Mouse (Mus musculus) thymus, postnatal 10 days (tissue): ENCODE measurements around the gene Lgi2.

Experiments used
- DNase-seq, 2 experiments: peaks; one replicate each; pipeline ENCODE4 v3.0.0; 2021; ENCODE audit warnings: low spot score in 2 of 2

Lgi2 gene

DNA sequence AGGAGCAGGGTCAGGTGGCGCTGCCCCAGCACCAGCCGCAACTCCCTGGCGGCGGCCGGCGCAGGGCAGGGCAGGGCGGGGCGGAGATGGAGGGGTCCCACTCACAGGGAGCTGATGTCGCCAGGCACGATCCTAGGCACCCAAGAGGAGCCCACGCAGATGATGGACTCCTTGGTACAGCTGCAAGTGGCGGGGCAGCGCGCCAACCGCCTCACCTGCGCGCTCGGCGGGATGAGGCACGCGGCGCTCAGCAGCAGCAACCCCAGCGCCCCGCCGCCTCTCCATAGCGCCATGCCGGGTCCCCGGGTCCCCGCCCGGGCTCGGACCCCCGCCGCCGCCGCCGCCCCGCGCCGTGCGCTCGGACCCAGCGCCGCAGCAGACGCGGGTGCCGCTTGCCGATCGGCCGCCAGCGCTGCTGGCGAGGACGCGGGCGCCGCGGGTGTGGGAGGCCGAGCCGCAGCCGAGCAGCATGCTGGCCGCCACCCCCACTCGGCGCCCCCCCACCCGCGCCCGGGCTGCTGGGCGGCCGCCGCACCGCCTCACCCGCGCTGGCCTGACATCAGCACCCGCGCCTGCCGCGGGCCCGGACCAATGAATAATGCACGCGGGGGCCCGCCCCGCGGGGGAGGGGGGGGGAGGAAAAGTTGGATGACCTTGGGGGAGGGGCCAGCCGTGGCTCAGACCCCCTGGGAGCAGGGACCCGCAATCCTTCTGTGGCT is at the start of gene Lgi2:
Gene Lgi2, minus strand, starts transcription at position 650 of the 719 bp plus-strand sequence.
- DNase-seq: no peak

DNA sequence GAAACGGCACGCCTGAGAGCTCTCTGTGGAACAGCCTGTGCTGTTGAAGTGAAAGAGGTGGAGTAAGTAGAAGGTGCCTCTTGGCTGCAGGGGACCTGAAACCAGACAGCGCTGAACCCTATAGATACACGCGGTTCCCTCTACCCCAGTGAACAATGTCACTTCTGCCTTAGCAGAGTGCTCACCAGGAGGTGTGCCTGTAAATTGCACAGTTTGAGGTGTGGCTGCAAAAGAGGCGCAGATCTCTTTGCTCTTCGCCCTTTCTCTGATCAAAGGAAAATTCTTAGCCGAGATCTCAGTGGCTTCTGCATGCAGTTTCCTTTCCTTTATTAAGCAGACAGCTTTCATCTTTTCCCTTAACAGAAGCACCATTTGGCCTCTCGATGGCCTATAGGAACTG is 49.2 kb upstream of the Lgi2 start:
- no peak for DNase-seq

DNA sequence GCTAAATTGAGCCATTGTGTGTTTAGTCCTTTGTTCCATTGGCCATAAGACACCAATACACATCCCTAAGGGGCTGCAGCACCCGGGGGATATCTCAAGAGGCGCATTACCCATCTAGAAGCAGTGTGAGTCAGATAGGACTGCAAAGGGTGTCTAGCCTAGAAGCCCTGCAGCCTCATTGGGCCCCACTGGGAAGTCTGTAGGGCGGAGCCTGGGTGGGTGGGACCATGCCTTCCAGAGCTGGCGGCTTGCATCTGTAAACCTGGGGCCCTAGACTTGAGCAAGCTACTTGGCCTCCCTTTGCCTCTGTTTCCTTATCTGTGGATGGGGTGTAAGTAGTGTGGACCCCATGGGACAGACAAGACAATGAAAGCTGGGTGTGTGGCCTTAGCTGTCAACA is 48.4 kb upstream of the Lgi2 start:
- no peak for DNase-seq

DNA sequence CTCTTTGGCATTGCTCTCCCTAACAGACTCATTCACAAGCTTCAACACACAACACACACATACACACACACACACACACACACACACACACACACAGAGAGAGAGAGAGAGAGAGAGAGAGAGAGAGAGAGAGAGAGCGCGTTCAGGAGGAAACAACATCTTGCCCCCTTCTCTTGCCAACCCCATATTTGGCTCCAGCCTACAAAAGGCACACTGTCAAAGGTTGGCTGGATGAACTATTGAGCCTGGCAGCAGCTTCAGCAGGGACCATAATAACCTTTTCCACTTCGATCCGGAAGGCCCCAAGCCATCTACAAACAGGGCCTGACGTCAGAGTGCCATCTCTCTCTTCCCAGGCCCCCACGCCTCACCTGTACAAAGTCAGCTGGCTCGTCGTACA is 46.5 kb upstream of the Lgi2 start:
- DNase-seq: no peak

DNA sequence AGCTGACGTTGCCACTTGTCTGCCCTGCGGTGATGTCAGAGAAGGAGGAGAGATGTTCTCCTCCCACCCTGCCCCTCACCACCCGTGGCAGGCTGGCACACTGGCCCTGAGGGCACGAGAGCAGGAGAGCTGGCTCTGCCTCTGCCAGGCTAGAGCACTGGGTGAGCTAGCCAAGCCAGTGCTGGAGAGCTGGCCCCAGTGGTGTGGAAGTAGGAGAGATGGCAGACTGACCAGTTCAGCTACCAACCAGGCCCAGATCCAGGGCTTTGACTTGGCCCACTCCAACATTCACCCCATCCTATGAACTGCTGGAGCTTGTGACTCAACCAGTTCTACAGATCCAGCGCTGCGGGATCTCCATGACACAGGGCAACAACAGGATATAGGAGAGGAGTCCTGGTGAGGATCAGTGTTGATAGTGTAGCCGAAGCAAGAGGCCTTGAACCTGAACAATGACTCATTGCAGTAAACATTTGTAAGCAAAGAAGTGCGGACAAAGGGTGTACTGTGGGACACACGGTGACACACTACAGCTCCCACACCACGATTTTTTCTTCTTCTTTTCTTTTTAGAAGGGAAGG is 45.1 kb upstream of the Lgi2 start:
- DNase-seq: no peak

DNA sequence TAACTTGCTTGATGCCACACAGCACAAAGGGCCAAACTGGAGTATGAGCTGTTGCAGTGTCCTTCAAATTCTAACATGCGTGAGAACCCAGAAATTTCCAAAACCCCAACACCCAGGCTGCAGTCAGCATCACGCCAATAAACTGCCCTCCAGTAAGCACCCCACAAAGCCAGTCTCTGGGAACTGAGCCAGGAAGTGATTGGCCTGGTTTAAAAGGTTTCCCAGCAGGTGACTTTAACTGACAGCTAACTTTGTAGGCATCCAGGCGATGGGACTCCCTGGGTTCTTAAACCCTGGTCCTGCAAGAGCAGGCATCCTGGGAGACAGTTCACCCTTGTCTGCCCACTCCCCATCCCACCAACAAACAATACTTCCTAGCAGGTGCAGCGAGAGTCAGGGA is 44.0 kb upstream of the Lgi2 start:
- no peak for DNase-seq

DNA sequence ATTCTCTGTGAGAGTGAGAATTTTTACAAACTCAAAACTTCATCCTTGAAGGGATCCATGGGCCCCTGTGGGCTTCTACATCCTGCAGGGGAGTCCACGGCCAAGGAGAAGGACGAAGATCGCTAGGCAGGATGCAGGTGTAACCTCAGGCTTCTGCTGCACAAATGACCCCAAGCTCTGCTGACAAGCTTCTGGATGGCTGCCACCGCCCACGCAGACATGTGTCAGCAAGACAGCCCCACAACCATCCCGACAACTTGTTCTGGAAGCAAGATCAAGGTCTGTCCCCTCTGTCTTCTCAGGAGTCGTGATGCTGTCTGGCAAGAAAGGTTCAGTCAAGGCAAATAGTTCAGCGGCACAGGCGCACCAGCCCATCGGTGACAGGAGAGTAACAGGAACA is 43.4 kb upstream of the Lgi2 start:
- no peak for DNase-seq

DNA sequence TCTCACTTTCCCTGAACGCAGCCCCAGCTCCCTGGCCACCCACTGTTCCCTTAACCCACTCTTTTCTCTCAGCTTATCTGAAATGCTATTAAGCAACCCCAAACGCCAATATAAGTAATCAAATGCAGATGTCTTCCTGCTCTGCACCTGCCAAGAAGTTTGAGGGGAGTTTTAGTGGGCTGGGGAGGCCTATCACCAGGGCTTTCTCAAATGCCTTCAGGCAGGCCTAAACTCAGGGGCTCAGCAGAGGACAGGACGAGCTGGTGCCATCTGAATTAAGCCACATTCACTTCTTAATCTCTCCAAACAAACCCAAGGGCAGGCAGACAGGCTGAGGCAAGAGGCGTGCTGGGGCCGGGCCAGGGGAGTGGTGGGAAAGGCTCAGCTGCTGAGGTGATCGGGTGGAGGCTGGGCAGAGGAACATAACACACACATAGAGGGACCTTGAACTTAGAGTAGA is 38.4 kb upstream of the Lgi2 start:
- DNase-seq: no peak

DNA sequence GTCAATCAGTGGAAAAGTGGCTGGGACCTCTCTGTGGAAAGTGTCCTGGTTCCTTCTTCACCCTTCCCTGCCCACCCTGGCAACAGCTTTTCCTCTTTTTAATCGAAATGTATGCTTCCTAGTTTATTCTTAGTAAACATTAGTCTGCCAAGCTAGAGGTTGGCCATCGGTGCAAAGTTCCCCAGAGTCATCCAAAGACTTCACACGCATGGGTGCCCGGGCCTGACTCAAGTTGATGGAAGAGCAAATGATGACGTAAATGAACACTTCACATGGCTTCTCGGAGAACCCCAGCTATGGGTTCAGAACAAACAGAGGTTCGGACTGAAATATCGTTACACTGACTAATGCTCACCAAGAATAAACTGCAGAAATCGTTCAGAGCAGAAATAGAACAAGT is 24.4 kb upstream of the Lgi2 start:
- no peak for DNase-seq

DNA sequence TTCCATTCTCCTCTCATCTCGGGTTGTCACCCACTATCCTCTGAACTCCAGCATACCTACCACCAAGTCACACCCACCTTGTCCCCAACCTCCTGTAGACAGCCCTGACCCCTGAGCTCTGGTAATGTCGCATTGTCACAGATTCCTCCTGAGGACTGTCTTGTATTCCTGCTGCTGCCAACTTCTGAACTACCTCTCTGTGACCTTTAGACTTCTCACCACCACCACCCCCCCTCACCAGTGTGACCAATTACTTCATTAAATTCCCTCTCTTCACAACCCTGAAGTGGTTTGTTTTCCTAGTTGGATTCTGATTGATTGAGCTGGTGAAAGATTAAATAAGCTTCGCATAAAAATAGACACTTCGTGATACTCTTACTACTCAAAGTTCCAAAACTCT is 22.4 kb upstream of the Lgi2 start:
- no peak for DNase-seq

DNA sequence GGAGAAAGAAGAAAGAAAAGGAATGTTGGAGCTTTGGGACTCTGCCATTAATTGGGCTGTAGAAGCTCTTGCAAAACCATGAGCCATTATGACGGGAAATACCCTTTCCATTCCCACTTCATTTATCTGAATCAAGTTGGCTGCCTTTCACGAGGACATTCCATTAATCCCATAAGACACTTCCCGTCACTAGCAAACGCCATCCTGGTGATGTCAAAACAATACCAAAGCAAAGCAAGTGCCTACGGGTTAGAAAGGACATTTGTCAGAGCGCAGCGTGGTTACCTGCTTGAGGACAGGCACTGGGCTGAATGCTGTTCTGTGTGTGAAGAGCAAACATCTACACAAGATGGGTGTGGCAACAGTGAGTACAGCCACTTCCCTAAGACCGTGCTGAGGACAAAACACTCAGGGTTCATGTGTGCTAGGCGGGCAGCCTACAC is 21.1 kb upstream of the Lgi2 start:
- no peak for DNase-seq

DNA sequence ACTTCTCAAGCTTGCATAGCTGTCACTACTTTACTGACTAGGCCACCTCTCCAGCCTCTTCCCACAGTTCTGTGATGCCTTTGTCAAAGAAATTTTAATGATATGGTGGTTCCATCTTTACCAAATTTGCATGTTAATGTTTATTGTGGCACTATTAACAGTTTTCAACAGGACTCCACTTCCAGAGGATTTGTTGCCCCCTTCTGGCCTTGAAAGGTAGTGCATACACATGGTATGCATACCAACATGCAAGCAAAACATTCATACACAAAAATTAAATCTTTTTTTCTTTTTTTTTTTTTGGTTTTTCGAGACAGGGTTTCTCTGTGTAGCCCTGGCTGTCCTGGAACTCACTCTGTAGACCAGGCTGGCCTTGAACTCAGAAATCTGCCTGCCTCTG is 6.3 kb upstream of the Lgi2 start:
- no peak for DNase-seq

DNA sequence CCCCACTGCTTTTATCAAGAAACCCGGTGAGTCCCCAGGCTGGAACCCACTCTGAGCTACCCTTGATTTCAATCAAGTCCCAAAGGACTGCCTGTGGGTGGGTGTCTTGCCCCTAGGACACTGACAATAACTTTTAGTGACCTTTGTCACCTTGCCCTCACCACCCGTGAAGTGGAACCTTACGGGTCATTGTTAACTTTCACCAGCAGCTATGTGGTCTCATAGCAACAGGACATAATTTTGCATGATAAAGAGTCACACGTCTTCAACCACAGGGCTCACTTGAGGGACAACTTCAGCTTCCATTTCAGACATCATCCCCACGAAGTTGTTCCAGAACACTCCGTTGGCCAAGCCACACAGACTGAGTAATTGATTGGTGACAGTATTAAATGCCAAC is 4.5 kb upstream of the Lgi2 start:
- no peak for DNase-seq

DNA sequence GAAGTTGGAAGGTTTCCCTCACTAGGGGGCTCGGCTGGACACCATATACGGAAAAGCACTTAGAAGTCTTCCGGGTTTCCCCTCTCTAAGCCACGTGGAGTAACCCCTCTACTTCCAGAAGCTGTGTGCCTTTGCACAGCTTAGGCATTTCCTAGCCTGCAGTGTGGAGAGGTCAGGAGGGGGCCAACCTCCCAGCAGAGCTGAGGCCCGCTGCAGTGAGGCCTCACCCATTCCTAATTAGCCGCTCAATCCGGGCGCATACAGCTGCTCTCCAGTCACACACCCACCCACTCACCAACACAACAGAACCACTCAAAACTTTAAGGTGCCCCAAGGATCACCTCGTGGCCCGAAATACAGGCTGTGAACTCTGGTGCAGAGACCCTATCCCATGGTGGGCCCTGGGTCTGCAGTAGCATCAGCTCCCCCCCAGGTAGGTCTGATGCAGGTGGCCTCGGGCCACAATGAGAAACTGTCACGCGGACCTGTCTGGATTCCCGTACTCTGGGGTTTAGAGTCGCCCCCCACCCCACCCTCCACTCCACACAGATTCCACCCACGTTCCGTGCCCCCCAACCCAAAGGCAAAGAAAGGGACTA is 949 bp downstream of the Lgi2 start:
- DNase-seq: no peak

DNA sequence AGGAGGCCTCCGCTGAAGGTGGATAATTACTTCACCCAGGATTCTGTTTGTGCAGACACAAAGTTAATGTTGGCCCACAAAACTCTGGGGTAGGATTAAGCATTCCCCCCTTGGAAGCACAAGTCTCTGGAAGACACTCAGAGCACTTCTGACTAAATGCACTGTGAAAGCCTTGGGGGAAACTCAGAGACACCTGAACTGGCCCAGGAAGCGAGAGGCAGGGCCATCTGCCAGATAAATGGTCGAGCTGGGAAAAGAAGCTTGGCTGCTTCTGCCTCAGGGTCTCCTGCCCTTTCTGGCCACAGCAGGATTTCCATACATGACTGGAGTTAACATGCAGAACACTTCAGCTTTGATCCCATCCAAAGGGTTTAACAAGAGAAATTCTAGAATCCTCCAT is 1.9 kb downstream of the Lgi2 start:
- DNase-seq: no peak

DNA sequence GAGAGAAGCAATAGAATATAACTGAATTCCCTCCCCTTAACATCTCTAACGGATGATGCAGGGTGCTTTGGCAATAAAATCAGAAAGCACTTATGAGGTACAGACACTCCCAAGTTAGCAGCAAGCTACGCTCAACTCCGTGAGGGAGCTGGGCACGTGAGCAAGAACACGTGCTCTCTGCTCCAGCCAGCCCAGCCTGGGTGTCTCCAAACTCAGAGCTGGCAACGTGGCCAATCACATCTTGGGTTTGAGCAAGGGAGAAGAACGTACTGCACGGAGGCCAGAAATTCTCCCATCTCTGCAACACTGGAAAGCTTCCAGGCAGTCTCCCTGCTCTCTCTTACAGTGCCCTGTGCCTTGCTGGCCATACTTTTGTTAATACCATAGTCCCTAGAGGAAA is 6.0 kb downstream of the Lgi2 start:
- DNase-seq: no peak

DNA sequence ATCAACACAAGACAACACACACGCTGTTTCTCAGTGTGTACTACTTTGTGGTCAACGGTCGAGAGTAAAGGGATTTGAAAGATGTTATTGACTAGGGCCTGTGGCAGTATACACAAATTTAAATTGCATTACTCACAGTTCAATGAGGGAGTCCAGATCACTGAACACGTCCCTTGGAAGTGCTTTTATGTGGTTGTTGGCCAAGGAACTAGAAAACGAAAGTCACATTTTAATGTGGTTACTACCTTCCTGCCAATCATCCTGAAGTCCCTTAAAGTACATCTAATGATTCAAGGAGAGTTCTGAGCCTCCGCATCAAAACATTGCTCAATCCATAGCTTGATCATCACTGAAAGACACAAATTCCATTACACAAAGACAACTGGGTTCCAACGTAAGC is 10.7 kb downstream of the Lgi2 start:
- DNase-seq: no peak

DNA sequence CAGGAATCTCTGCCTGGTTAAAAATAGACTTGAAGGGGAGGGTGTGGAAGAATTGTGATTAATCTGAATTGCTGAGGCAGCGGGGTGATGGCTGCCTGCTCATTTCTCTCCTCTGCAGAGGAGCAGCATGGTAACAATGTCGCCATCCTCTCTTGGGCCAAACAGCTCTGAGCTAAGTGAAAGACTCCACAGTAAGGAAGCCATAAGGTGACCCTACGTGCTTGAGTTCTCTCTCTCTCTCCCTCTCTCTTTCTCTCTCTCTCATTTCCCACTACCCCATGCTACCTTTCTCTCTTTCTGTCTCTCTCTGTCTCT is 15.0 kb downstream of the Lgi2 start:
- DNase-seq: no peak

DNA sequence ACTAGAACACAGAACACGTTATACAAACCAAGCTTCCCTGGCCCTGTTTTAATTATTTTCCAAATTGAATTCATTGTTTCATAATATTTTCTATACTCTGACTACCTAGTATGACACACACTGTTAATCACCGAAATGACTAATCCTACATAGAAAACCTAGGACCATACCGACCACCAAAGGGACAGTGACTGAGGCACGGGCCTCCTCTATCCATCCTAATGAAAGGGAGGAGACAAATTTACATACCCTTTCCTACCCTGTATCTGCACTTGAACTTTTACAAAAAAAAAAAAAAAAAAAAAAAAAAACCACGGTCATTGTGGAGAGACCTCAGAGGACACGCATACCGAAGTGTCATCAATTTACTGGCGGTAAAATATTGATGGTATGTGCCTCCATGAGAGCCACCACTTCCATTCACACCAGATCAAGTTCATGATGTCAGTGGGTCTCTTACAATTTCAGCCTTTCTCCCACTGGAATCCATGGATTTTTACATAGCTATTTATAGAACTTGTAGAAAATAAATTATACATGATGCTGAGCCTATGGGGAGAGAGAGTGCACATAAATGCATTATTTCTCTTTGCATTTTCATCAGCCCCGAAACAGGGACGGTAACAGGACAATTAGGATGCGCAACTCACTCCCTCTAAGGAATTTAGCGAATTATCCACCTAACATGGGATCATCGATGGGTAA is 15.5 kb downstream of the Lgi2 start:
- DNase-seq: no peak

DNA sequence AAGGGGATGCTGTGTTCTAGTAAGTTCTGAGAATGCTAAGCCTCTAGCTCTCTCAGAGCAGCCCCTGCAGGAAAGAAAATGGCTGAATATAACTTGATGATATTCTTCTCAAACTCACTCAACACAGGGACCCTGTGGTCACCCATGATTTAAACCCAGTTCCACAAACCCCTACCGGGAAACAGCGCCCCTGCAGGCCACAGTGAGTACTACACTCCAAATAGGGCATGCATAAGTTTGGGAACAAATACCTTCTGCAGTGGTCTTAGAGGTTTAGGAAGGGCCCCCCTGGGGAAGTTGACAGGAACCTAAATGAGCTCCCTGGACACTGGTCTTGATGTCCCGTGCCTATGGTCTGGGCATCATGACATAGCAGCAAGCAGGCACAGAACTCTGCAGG is 19.3 kb downstream of the Lgi2 start:
- peak; percentile 12 to 50 for DNase-seq

DNA sequence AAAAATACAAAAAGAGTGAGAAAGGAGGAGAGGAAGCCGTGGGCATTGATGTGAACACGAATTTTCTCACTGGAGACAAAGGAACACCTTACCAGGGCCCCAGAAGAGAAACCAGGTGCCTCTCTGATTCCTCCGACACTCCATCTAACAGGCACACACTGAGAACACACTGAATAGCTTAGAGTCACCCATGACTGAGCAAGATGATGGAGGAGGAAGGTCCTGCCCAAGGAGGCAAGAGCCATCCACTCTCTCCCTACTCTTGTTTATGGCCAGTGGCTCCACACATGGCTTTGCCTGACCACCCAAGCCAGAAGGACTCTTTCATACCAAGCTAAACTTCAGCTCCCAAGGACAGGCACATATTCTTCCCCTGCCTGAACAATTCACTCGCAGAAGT is 22.5 kb downstream of the Lgi2 start:
- no peak for DNase-seq

DNA sequence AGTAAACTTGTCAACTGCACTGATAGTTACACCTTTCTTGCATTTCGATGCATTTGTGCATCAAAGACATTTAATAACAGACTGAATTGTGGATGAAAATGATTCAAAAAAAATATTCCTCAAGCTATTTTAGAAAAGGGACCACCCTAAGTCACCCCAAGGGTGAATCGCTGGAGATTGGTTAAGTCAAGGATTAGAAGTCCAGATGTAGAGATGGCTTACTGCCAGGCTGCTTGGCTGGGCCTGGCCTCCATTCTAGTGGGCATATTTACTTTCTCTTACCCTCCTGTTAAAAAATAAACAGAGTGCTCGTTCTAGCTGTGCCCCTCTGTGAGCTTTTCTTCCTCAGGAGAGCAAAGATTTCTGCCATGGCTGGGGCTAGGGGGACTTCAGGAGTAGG is 26.1 kb downstream of the Lgi2 start:
- DNase-seq: no peak

DNA sequence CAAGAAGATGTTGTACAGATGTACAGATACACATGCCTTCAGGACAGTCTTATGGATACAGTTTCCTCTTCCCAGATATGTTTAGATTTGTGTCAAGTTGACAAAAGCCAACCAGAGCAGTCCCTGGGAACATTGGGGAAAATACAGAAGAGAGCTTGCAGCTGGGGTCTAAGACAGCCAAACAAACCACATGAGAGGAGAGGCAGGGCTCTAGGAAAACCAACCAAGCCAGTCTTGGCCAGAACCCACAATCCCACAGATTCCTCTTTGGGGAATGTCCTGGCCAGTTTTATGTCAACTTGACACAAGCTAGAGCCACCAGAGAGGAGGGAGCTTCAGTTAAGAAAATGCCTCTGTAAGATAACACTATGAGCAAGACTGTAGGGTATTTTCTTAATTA is 26.8 kb downstream of the Lgi2 start:
- DNase-seq: no peak
